Comparison of ENCODE assay signal across 19 mouse cellular contexts in the genomic region with DNA sequence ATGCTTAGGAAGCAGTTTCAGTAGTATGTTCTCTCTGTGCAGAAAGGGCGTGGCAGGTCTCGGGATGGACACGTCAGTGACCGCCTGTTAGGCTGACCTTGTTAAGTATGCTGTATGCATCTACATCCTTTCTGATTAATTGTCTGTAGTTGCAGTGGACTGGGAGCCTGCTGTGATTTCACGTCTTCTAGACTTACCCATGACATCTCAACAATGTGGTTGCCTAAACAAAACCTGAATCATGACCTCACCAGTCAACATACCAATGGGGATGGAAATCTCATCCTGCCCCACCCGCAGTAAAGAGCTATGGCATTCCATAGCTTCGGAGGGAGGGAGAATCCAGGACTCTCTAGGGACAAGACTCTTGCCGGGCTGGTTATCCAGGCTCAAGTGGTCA. TPM values are rescaled to one million over a fixed set of nuclear protein-coding genes. Genes with fewer than 3 reads are reported as not detected.
DNase-seq lines count a peak whose midpoint lies in the region; ATAC-seq and TF ChIP-seq lines count a peak whose summit lies in the region.
"Had no signal": no experiment of that assay in that cellular context is flagged by ENCODE, and none has a peak within 500 bp of the region (broad histone marks: within the 10 kb centered on the region; RNA-seq: fewer than 3 reads in every experiment).

No protein-coding gene starts in this region.

- H3K9me3 ChIP-seq in heart, postnatal 0 days (replicated peaks; ENCODE audit: control insufficient read depth, low read length) = no peaks in the 10 kb centered on the region
- no peaks in the 10 kb centered on the region for H3K9me3 ChIP-seq in ES-E14 (ENCODE audit: control insufficient read depth, insufficient read depth, low read depth, low read length)
- H3K9me3 ChIP-seq in intestine, postnatal 0 days (ENCODE audit: control insufficient read depth) = no peaks in the 10 kb centered on the region
- H3K9me3 ChIP-seq in kidney, embryonic 14.5 days (ENCODE audit: control insufficient read depth, low read length) = no peaks in the 10 kb centered on the region
- H3K9me3 ChIP-seq: forebrain, embryonic 12.5 days; hindbrain, embryonic 15.5 days; limb, embryonic 15.5 days; midbrain, embryonic 13.5 days had no signal

- no peak overlapping the region for H3K9ac ChIP-seq in heart, postnatal 0 days (replicated peaks; ENCODE audit: low read depth, low read length)
- no peak overlapping the region for H3K9ac ChIP-seq in heart, adult 2 months (ENCODE audit: low read depth, low read length)
- no peak overlapping the region for H3K9ac ChIP-seq in ES-E14 (ENCODE audit: insufficient read depth, low read depth, low read length, poor library complexity, severe bottlenecking)
- H3K9ac ChIP-seq in intestine, postnatal 0 days (ENCODE audit: low read depth, low read length) = peak overlapping the region; percentile 26; the same call in 1 of the 2 replicates
- H3K9ac ChIP-seq in kidney, embryonic 14.5 days (ENCODE audit: low read depth, low read length) = no peak overlapping the region
- H3K9ac ChIP-seq: forebrain, embryonic 12.5 days; hindbrain, embryonic 15.5 days; limb, embryonic 15.5 days; midbrain, embryonic 13.5 days had no signal

- no peak for TF ChIP-seq EP300 in heart, postnatal 0 days (IDR thresholded peaks at IDR 0.05; ENCODE audit: low read depth)
- no peak for TF ChIP-seq EP300 in heart, adult 2 months (IDR thresholded peaks at IDR 0.05; ENCODE audit: insufficient read depth, low read depth, low read length)

- no peak overlapping the region for H3K27ac ChIP-seq in heart, postnatal 0 days (ENCODE audit: low read depth)
- H3K27ac ChIP-seq in heart, adult 2 months = no peak overlapping the region
- H3K27ac ChIP-seq in ES-E14 (ENCODE audit: insufficient read depth, low read depth, low read length, poor library complexity, severe bottlenecking) = no peak overlapping the region
- peak overlapping the region; percentile 62 for H3K27ac ChIP-seq in intestine, postnatal 0 days (ENCODE audit: low read depth, low read length)
- H3K27ac ChIP-seq in kidney, embryonic 14.5 days (ENCODE audit: low read depth, low read length) = no peak overlapping the region
- H3K27ac ChIP-seq: forebrain, embryonic 12.5 days; hindbrain, embryonic 15.5 days; limb, embryonic 15.5 days; midbrain, embryonic 13.5 days had no signal

- DNase-seq in heart, postnatal 0 days (ENCODE audit: low spot score) = peak; percentile 14
- no peak for DNase-seq in heart, adult 2 months
- DNase-seq in 3T3-L1 (ENCODE audit: low read depth, low spot score) = peak; percentile 97
- DNase-seq in ES-E14 (ENCODE audit: low read depth, low spot score) = peak; percentile 8
- DNase-seq in kidney, adult 11 months = no peak
- no peak for DNase-seq in frontal cortex, postnatal 25 days (ENCODE audit: low spot score in 2 of 2)
- DNase-seq: cerebellum, adult 8-10 months; kidney, adult 8-10 months; kidney, postnatal 36 days; lung, postnatal 4 days; retina, postnatal 1 day; thymus, postnatal 14 days had no signal

- TF ChIP-seq CTCF in heart, postnatal 0 days (IDR thresholded peaks at IDR 0.05; ENCODE audit: low read depth) = no peak
- no peak for TF ChIP-seq CTCF in heart, adult 2 months (IDR thresholded peaks at IDR 0.05)
- no peak for TF ChIP-seq CTCF in intestine, postnatal 0 days (IDR thresholded peaks at IDR 0.05; ENCODE audit: low read depth)

- H3K79me2 ChIP-seq in heart, adult 2 months (replicated peaks; ENCODE audit: control insufficient read depth, insufficient read depth, low read length) = peaks cover 14% of the 10 kb centered on the region

- no peaks in the 10 kb centered on the region for H3K27me3 ChIP-seq in heart, postnatal 0 days (ENCODE audit: control insufficient read depth, insufficient read depth, low read length)
- H3K27me3 ChIP-seq in heart, adult 2 months (ENCODE audit: control insufficient read depth, insufficient read depth, low read length) = no peaks in the 10 kb centered on the region
- no peaks in the 10 kb centered on the region for H3K27me3 ChIP-seq in intestine, postnatal 0 days (replicated peaks; ENCODE audit: control insufficient read depth, insufficient read depth, low read length)
- no peaks in the 10 kb centered on the region for H3K27me3 ChIP-seq in kidney, embryonic 14.5 days (ENCODE audit: control insufficient read depth, insufficient read depth, low read length)
- H3K27me3 ChIP-seq: forebrain, embryonic 12.5 days; hindbrain, embryonic 15.5 days; limb, embryonic 15.5 days had no signal

- intact Hi-C loops in heart, adult 2 months (cut with DNase I) = no loop called here

- TF ChIP-seq POLR2A in heart, adult 2 months (IDR thresholded peaks at IDR 0.05; ENCODE audit: insufficient read depth, low read depth, low read length) = no peak

- H3K4me2 ChIP-seq in heart, postnatal 0 days (ENCODE audit: low read depth, low read length) = no peak overlapping the region
- 0 out of 2 replicates have a peak overlapping the region, but pooled peaks have one; percentile 13 for H3K4me2 ChIP-seq in intestine, postnatal 0 days (replicated peaks; ENCODE audit: low read depth)
- H3K4me2 ChIP-seq in kidney, embryonic 14.5 days (replicated peaks; ENCODE audit: low read depth, low read length) = no peak overlapping the region
- H3K4me2 ChIP-seq: forebrain, embryonic 12.5 days; hindbrain, embryonic 15.5 days; limb, embryonic 15.5 days; midbrain, embryonic 13.5 days had no signal

- ATAC-seq in heart, postnatal 0 days (ENCODE audit: insufficient read depth, low read depth) = 0 out of 2 replicates have a peak, but pooled peaks have one; percentile 5
- peak; percentile 11 for ATAC-seq in intestine, postnatal 0 days
- ATAC-seq in kidney, embryonic 14.5 days (ENCODE audit: low FRiP score, low TSS enrichment) = no peak
- ATAC-seq: CD4-positive, CD25-positive, alpha-beta regulatory T cell, adult 4 months; midbrain, embryonic 13.5 days had no signal

- WGBS in heart, postnatal 0 days = 46% methylated on average over 8 of the region's 8 CpGs
- 47% methylated on average over 8 of the region's 8 CpGs for WGBS in heart, adult 2 months
- 27% methylated on average over 8 of the region's 8 CpGs for WGBS in intestine, postnatal 0 days
- WGBS in kidney, embryonic 14.5 days = 70% methylated on average over 8 of the region's 8 CpGs

- in situ Hi-C loops in ES-E14 (cut with MboI; ENCODE audit: low sequenced_read_pairs in 2 of 2, unreplicated experiment in 2 of 2) = no loop called here

- H3K4me3 ChIP-seq in heart, postnatal 0 days (ENCODE audit: low read depth, low read length) = no peak overlapping the region
- no peak overlapping the region for H3K4me3 ChIP-seq in heart, adult 2 months
- no peak overlapping the region for H3K4me3 ChIP-seq in ES-E14 (ENCODE audit: insufficient read depth in 1 of 2, low read depth in 1 of 2, low read length in 2 of 2, poor library complexity in 1 of 2, severe bottlenecking in 1 of 2)
- no peak overlapping the region for H3K4me3 ChIP-seq in intestine, postnatal 0 days (ENCODE audit: low read depth, low read length)
- no peak overlapping the region for H3K4me3 ChIP-seq in kidney, embryonic 14.5 days (ENCODE audit: low read length)
- H3K4me3 ChIP-seq: forebrain, embryonic 12.5 days; hindbrain, embryonic 15.5 days; limb, embryonic 15.5 days; midbrain, embryonic 13.5 days had no signal

- no peaks in the 10 kb centered on the region for H3K36me3 ChIP-seq in heart, postnatal 0 days (replicated peaks; ENCODE audit: control insufficient read depth, insufficient read depth, low read length)
- H3K36me3 ChIP-seq in heart, adult 2 months (ENCODE audit: control insufficient read depth, insufficient read depth, low read length) = no peaks in the 10 kb centered on the region
- H3K36me3 ChIP-seq in ES-E14 (ENCODE audit: control insufficient read depth, insufficient read depth, low read length, poor library complexity, severe bottlenecking) = peaks cover 17% of the 10 kb centered on the region
- H3K36me3 ChIP-seq in intestine, postnatal 0 days (ENCODE audit: control insufficient read depth, insufficient read depth) = no peaks in the 10 kb centered on the region
- no peaks in the 10 kb centered on the region for H3K36me3 ChIP-seq in kidney, embryonic 14.5 days (ENCODE audit: control insufficient read depth, insufficient read depth, low read length)
- H3K36me3 ChIP-seq: forebrain, embryonic 12.5 days; hindbrain, embryonic 15.5 days; limb, embryonic 15.5 days; midbrain, embryonic 13.5 days had no signal

- peaks cover 31% of the 10 kb centered on the region for H3K4me1 ChIP-seq in heart, postnatal 0 days (ENCODE audit: control insufficient read depth, insufficient read depth)
- H3K4me1 ChIP-seq in heart, adult 2 months (ENCODE audit: control insufficient read depth, insufficient read depth, low read length) = peaks cover 17% of the 10 kb centered on the region
- peaks cover 8% of the 10 kb centered on the region in 2 experiments; a peak in 3 of 4 replicates for H3K4me1 ChIP-seq in ES-E14 (ENCODE audit: control insufficient read depth in 2 of 2, insufficient read depth in 2 of 2, low read length in 2 of 2, poor library complexity in 1 of 2)
- no peaks in the 10 kb centered on the region for H3K4me1 ChIP-seq in intestine, postnatal 0 days (replicated peaks; ENCODE audit: control insufficient read depth, insufficient read depth, low read length)
- peaks cover 32% of the 10 kb centered on the region for H3K4me1 ChIP-seq in kidney, embryonic 14.5 days (ENCODE audit: control insufficient read depth, insufficient read depth, low read length)

TF ChIP-seq in ES-E14, 5 proteins besides CTCF, POLR2A, EP300 and RAD21:
- TF ChIP-seq ZC3H11A (IDR thresholded peaks at IDR 0.05; ENCODE audit: borderline replicate concordance, low read depth, low read length) (no peak), ZNF384 (IDR thresholded peaks at IDR 0.05; ENCODE audit: low read depth, low read length) (no peak), CHD2 (IDR thresholded peaks at IDR 0.05; ENCODE audit: low read depth, low read length) (no peak), MAFK (IDR thresholded peaks at IDR 0.05; ENCODE audit: insufficient read depth, low read depth, low read length) (no peak), HCFC1 (IDR thresholded peaks at IDR 0.05; ENCODE audit: borderline replicate concordance, insufficient read depth, low read length) (no peak)

RNA-seq across cellular contexts. Expression of gene Snx9, which starts 5.0 kb away (rescaled TPM):
- 21.0 and 25.7 TPM in 2 replicates for total RNA-seq in heart, postnatal 0 days (2014; rRNA removed; ENCODE audit: low replicate concordance)
- 16.0 and 16.6 TPM in 2 replicates for polyA plus RNA-seq in heart, postnatal 0 days (2015; fragmentation: Nextera tagmentation; extraction: Ambion mirVana)
- total RNA-seq in heart, adult 2 months (2021) = 10 to 100 TPM; 30.2 to 31.9 TPM
- polyA plus RNA-seq in heart, adult 2 months (2012; rRNA removed) = 16.7 and 27.0 TPM in 2 replicates
- 8.2 and 8.8 TPM in 2 replicates for total RNA-seq in ES-E14 (2012; rRNA removed)
- 91.4 and 95.4 TPM in 2 replicates for polyA plus RNA-seq in intestine, postnatal 0 days (2015; fragmentation: Nextera tagmentation; extraction: Ambion mirVana)
- 27.6 and 44.5 TPM in 2 replicates for polyA plus RNA-seq in kidney, embryonic 14.5 days (2014; fragmentation: Nextera tagmentation; extraction: Ambion mirVana)

Comparison
In these comparisons a context has a peak if more than half of its experiments do, and no peak if none do; other contexts are left out.
1. DNase-seq: peak in heart, postnatal 0 days (single experiment), 3T3-L1 (single experiment) and ES-E14 (single experiment); none in heart, adult 2 months (0 of 2), kidney, adult 11 months (single experiment) and frontal cortex, postnatal 25 days (0 of 2).